Mouse (Mus musculus) gastrocnemius, postnatal 25 days (tissue): ENCODE results near the gene Slc37a1. TPM values are rescaled to one million over a fixed set of nuclear protein-coding genes. Genes with fewer than 3 reads are reported as not detected.
"Not testable (repeated sequence)": the region's sequence is repeated elsewhere in the genome, so short reads cannot be mapped to it uniquely, and the experiment has no call there.

ENCODE experiments used
- DNase-seq: peaks from one replicate; pipeline ENCODE4 v3.0.0; 2022
- total RNA-seq, 2 experiments: library from RNA; stranded (reverse); gene quantifications; 1 replicate in 1 of 2; 2 replicates in 1 of 2; pipeline ENCODE4 v1.2.3; 2021

Gene Slc37a1
- total RNA-seq, 2 experiments from 2014 or later, result 3.0 to 5.2 TPM

GRCm38 (mm10) chr17:31268016-31268415 is 18.6 kb upstream of the Slc37a1 start:
- DNase-seq, result peak; percentile 4

- DNase-seq, result no peak
Observed at GRCm38 (mm10) chr17:31269761-31270160, 16.8 kb upstream of the Slc37a1 start.

- DNase-seq, result no peak
Observed at GRCm38 (mm10) chr17:31270246-31270645, 16.3 kb upstream of the Slc37a1 start.

GRCm38 (mm10) chr17:31270736-31271135 is 15.9 kb upstream of the Slc37a1 start:
- DNase-seq, result not testable (repeated sequence)

- DNase-seq, result no peak
Observed at GRCm38 (mm10) chr17:31271136-31271851, 15.3 kb upstream of the Slc37a1 start.

GRCm38 (mm10) chr17:31272416-31273165 is 14.0 kb upstream of the Slc37a1 start:
- DNase-seq, result no peak

- DNase-seq, result no peak
Observed at GRCm38 (mm10) chr17:31273631-31274030, 13.0 kb upstream of the Slc37a1 start.

GRCm38 (mm10) chr17:31275181-31275580 is 11.4 kb upstream of the Slc37a1 start:
- no peak for DNase-seq

- no peak for DNase-seq
Observed at GRCm38 (mm10) chr17:31276207-31276921, 10.2 kb upstream of the Slc37a1 start.

- DNase-seq, result peak; percentile 97
Observed at GRCm38 (mm10) chr17:31276922-31277918, 9.4 kb upstream of the Slc37a1 start, which contains the start of gene Rsph1. TSS of gene Rsph1 (minus strand) at chr17:31277383.

GRCm38 (mm10) chr17:31277931-31278330 is 8.7 kb upstream of the Slc37a1 start:
- DNase-seq, result no peak

GRCm38 (mm10) chr17:31279541-31279940 is 7.1 kb upstream of the Slc37a1 start:
- no peak for DNase-seq

GRCm38 (mm10) chr17:31280269-31280668 is 6.3 kb upstream of the Slc37a1 start:
- no peak for DNase-seq

- DNase-seq, result no peak
Observed at GRCm38 (mm10) chr17:31281830-31282686, 4.5 kb upstream of the Slc37a1 start.

GRCm38 (mm10) chr17:31282687-31283053 is 3.9 kb upstream of the Slc37a1 start:
- DNase-seq, result no peak

- no peak for DNase-seq
Observed at GRCm38 (mm10) chr17:31285867-31286266, 725 bp upstream of the Slc37a1 start.

GRCm38 (mm10) chr17:31287216-31287615 is 624 bp downstream of the Slc37a1 start:
- no peak for DNase-seq

- DNase-seq, result no peak
Observed at GRCm38 (mm10) chr17:31288999-31289726, 2.6 kb downstream of the Slc37a1 start.

GRCm38 (mm10) chr17:31290311-31290710 is 3.7 kb downstream of the Slc37a1 start:
- DNase-seq, result no peak

- DNase-seq, result no peak
Observed at GRCm38 (mm10) chr17:31290859-31291258, 4.3 kb downstream of the Slc37a1 start.
